Mouse (Mus musculus): ENCODE measurements around the gene Sox2.

DNA sequence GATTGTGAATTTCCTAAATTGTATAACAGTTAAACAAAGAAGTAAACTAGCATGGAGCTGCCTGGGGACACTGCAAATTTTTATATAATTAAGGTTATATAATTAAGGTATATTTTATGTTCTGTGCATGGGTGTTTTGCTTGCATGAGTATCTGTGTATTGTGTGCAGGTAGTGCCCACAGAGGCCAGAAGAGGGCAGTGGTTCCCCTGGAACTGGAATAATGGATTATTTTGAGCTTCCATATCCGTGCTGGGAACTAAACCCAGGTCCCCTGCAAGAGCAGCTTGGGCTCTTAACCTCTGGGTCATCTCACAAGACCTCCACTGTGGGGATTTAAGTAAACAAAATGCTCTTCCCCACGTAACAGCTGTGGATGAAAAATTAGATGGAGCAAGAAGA is 49.1 kb upstream of the Sox2 start:
- TF ChIP-seq CTCF (IDR thresholded peaks at IDR 0.05; ENCODE audit: extremely low read depth, insufficient read length, insufficient replicate concordance, low read depth, low read length): no peak
- no peak for TF ChIP-seq POLR2A (IDR thresholded peaks at IDR 0.05; ENCODE audit: low read depth, low read length)

Data from small intestine, adult 2 months (tissue).